Mouse (Mus musculus) mouse trophoblast stem cell (cell line): ENCODE results near the gene Ngf.

Experiments used
- in situ Hi-C, 2 experiments: fragments of 300-500 bp; cut with MseI, MboI; formaldehyde crosslinking; loops; 2 replicates in 1 of 2; 3 replicates in 1 of 2; pipeline ENCODE4 v1.15.1; 2025

Ngf gene

DNA sequence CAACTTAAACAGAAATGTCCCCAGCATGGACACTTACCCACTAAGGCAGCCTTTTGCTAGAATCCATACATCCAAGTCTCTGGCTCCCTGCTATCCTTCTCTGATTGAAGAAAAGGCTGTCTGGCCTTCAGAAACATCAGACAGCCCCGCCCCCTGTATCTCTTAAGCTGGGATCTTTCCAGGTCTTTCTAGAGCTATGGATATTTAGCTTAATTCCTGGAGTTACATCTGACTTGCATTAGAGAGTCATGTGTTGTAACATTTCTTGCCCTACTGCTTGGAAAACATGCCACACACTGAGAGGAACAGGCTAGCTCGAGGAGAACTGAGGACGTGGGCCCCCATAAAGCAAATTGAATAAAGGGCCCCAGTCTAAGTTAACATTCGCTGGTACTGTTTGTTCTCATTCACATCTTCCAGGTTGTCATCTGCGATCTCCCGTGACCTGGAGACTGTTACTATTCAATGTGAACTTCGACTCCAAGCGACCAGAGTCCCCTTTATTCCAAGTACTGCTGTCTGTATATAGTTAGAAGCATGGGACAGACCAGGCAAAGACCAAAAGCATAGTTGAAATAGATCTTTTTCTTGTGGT lies 38.0 kb downstream of the Ngf start:
- in situ Hi-C loops, result no loop called here

DNA sequence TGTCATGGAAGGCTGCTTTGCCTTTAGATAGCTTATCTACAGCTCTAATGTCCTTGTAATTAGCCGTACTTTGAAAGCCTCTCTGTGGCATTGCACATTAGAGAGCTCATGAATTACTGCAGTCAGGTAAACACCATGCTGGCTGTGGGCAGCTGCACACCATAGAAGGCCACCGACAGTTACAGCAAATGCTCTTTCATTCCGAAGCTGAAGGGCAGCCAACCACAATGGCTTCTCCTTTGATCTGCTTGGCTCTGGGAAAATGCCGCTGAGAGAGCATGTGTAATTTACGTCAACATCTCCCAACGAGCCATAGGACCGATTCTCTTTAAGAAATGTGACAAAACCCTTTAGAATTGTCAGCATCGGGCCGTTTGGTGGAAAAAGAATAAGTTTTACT lies 38.7 kb downstream of the Ngf start:
- in situ Hi-C loops, result no loop called here

DNA sequence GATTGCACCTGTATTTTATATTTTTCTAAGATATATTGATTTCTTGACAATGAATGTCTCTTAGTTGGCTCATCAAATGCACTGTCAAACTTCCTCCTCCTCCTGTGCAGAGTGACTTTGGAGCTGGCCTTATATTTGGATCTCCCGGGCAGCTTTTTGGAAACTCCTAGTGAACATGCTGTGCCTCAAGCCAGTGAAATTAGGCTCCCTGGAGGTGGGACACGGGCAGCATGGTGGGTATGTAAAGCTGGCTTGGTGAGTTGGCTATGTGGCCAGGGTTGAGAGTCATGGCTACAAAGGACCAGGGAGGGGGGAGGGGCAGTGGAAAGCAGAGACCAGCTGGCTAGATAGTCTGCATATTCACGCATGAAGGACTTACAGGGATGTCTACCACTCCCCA lies 39.9 kb downstream of the Ngf start:
- in situ Hi-C loops, result no loop called here

DNA sequence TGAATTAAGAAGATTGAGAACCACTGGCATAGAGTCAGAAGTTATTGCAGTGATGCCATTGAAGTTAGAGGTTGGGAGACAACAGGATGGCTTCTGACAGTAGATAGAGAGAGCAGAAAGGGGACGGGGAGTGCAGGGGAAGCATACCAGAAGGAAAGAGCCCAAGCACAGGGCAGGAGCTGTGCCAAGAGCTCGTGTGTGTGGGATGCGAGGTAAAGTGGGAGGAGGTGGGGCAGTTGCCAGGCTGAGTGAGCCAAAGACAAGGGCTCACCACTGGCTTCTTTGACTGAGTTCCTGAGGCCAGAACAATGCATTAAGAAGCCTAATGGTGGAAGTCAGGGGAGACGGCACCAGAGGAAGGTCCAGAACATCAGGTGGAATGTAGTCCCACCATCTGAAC lies 47.2 kb downstream of the Ngf start:
- in situ Hi-C loops, result no loop called here

DNA sequence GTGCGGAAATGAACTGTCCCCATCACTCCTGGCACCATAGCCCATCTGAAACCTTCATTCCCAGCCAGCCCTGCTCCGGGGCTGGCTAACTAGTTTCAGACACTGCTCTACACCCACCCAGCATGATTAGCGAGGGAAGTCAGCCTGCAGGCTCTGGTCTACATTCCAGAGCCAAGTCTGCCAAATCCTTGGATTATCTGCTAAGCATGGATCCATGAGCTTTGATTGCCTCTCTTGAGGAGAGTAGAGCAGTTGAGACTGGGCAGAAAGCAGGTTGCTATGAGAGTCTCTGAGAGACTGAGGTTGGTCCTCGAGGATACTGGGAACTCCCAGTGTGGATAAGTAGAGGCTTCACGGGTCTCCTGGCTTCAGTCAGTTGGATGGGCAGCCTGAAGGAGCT lies 51.3 kb downstream of the Ngf start:
- in situ Hi-C loops, result no loop called here

DNA sequence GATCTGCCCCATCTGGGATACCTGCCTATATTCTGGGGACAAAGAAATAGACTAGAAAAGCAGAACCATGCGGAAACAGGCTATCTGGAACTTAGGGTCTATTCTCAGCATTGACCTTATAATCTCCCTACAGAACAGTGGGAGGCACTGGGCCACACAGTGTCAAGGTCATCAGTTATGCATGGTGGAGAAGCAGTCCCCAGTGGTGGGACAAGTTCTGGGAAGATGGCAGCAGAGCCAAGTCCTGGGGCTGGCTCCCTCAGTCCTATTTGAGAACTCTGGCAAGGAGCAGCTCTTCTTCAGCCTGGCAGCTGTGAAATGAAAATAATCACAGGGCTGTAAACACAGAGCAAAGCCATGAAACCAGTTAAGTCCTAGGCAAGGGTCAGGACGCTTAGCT lies 54.0 kb downstream of the Ngf start:
- in situ Hi-C loops, result no loop called here

DNA sequence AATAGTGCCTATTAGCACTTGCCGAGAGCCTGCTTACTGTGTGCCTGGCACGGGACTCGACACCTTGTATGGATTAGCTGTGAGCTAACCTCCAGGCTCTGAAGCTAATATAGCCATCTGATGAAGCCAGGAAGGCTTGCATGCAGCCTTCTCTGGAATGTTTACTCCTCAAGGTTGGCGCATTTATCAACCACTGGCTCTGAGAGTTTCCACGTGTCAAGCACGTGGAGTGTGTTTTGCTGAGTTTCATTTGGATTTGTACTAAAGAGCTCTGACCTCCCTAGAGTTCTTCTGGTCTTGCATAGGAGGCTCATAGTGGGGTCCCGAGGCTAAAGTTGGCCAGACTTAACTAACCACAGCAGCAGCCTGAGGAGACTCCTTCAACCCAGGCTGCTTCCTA lies 55.2 kb downstream of the Ngf start:
- in situ Hi-C loops, result no loop called here

DNA sequence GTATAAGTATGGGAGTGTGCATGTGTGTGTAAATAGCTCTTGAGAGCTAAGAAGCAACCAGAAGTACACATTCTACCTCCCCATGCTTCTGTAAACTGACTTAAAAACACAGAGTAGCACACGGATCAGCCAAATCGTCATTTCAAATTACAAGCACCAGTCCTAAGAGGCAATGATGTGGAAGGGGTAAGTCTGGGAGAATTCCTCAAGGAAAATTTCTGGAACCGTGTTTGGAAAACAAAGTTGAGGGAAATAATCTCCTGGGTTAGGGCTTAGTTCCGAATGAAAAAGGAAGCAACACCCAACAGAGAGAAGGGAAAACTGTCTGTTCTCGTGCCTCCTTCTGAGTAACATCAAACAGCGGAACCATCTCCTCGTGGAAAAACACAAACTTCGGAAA lies 56.1 kb downstream of the Ngf start:
- in situ Hi-C loops, result no loop called here

DNA sequence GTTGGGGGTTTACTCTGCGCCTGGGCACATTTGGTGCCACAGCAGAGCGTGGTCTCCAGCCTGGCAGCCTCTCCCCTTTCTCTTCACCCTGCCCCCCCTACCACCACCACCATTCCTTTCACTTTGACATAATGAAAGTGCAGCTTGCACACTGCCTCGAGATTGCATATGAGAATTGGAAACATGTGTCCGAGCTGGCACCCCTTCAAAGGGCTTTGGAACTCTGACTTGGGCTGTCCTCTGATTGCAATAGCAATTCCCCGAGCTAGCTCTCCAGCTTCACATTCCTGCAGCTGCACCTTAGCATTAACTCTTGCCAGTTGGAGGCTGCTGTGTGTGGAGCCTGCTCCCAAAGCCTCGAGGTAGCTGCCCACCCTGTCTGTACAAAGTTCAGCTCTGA lies 56.8 kb downstream of the Ngf start:
- in situ Hi-C loops, result no loop called here

DNA sequence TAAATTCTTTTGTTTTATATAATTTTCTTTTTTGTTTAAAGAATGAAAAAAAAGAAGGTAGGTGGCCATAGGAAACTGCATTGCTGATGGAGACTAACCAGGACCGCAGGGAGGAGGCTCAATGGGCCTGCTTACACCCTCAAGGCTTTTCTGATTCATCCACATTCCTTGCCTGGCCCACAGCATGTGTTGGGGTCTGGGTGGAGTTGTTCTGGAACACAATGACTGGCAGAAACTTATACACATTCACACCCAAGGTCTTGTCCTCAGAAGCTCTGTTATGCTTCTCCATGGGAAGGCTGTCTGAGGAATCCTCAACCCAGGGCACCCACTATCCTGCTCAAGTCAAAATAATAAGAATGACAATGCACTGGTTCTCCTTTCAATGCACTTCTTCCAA lies 65.0 kb downstream of the Ngf start:
- in situ Hi-C loops, result no loop called here

DNA sequence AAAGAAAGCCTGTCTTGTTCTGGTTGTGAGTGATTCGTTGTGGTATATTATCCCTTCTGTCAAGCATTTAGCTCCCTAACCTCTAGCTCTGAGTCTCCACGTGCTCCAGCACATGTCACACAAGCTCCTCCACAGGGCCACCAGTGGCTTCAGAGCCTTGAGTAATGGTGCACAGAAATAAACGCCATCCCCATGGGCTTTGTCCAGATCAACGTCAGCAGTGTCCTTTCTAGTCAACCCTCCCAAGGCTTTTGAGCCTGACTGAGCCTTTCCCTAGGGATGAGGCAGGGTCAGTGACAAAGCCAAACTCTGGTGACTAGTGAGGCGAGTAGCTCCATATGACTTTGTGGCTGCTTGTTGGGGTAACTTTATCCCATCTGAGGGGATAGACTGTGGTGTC lies 73.9 kb downstream of the Ngf start:
- in situ Hi-C loops, result no loop called here

DNA sequence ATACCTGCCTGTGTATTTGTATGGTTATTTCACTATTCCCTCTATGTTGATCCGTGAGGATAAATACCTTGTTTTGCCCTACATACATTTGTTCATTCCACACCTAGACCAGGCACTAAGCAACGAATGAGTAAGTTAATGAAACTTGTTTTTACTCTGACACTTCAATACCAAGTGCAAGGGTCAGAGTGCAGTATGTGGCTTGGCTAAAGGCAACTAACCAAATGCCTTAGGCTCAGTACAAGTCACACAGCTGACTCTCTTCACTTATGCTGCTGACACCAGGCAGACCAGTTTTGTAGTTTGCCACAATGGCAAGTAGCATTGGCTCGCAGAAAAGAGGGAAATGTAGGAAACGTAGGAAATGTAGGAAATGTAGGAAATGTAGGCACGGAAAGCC lies 77.8 kb downstream of the Ngf start:
- in situ Hi-C loops, result no loop called here

DNA sequence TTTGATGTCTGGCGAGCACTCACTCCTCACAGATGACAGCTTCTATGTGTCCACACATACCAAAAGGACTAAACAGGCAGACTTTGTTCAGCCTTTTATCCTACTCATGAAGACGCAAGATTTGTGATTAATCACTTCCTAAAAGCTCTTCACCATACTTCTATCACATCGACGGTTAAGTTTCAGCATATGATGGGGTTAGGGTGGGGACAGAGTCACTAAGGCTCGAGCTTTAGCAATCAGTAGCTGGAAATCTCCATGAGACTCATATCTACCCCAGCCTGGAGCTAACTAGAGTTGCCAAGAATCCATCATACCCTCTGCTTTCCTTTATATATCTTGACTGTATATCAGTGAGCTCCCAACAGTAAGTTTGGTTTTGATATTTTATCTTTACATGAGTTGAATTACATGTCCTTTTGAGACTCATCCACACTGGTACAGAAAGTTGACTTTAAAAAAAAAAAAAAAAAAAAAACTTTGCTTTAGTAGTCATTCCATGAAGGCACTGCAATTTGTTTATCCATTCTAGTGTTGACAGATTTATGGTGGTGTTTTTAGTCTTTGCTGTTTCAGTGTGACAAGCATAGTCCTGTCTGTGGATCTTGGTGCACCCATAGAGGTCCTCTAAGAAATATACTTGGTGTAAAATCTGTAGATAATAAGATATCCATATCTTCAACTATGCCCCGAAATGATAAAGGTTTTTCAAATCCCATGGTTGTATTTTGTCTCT lies 84.4 kb downstream of the Ngf start:
- in situ Hi-C loops, result no loop called here

DNA sequence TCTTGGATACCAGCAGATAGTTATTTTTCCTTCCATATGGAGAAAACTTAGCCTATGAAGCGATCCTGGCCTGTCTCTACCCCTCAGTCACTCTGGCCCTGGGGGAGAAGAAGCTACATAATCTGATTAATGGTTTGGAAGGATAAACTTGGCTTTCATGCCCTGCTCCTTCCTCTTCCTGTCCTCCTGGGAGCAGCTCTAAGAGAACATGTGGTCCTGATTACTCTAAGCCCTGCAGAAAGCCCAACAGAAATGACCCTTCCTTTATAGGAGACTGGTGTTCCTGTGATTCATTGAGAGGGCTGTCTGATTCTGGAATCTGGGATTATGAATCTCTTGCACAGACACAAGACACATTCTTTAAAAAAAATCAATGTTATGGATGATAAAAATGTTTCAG lies 86.4 kb downstream of the Ngf start:
- in situ Hi-C loops, result no loop called here

DNA sequence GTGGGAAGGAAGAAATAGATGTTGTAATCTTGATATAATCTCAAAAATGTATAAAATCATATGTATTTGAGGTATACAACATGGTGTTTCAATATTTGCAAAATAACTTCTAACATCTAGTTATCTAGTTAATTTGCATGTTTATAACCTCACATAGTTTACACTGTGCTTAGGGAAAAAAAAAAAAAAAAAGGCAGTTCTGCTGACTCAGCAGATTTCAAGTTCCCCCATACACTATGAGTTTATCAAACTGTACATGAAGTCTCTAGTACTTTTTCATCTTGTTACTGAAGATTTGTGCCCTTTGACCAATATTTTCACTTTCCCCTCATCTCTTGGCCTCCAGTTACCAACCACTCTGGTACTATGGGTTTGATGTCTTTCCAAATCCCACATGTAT lies 86.9 kb downstream of the Ngf start:
- in situ Hi-C loops, result no loop called here
